Mouse (Mus musculus): Measurements from ENCODE around the gene Timm13. TPM values are rescaled to one million over a fixed set of nuclear protein-coding genes. Genes with fewer than 3 reads are reported as not detected.
A peak's percentile ranks its signal among the peaks of the same experiment; 100 is the strongest.

Timm13 gene
- polyA plus RNA-seq, 1 experiment, result 474 TPM

DNA sequence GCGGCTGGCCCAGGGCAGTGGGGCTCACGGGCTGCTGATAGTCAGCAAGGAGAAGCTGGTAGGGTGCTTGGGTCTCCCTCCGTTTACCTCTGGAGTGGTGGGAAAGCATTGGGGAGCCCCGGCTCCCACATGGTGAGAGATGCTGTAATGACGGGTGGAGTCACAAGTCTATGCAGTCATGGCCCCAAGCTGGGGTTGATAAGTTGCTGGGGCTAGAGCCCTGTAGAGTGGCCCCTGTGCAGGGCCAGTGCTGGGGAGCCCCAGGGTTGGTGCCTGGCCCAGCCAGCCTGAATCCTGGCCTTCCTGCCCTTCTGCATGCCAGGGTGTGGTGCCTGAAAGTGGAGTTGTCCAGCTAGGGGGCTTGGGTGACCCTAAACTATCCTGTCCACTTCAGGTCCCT, 38.5 kb downstream of the Timm13 start:
- no peak overlapping the region for H3K4me3 ChIP-seq (ENCODE audit: insufficient read depth, low read depth, low read length)
- no peaks in the 10 kb centered on the region for H3K36me3 ChIP-seq (ENCODE audit: control insufficient read depth, insufficient read depth, low read length)
- 93% methylated on average over 5 of the region's 5 CpGs for WGBS
- H3K27ac ChIP-seq (ENCODE audit: insufficient read depth, low read depth, low read length), result no peak overlapping the region
- H3K27me3 ChIP-seq (replicated peaks; ENCODE audit: control insufficient read depth, insufficient read depth, low read length), result no peaks in the 10 kb centered on the region
- no peaks in the 10 kb centered on the region for H3K4me1 ChIP-seq (ENCODE audit: control insufficient read depth, insufficient read depth, low read length)
- DNase-seq, result no peak
- TF ChIP-seq CTCF (conservative IDR thresholded peaks at IDR 0.05; ENCODE audit: insufficient read depth, insufficient read length, low read depth, low read length), result no peak

GRCm38 (mm10) chr10:80858350-80858935, 42.3 kb downstream of the Timm13 start:
- no peak overlapping the region for H3K27ac ChIP-seq (ENCODE audit: insufficient read depth, low read depth, low read length)
- DNase-seq, result no peak
- TF ChIP-seq CTCF (conservative IDR thresholded peaks at IDR 0.05; ENCODE audit: insufficient read depth, insufficient read length, low read depth, low read length) (no peak), POLR2A (IDR thresholded peaks at IDR 0.05; ENCODE audit: low read depth, low read length) (no peak)
- no peaks in the 10 kb centered on the region for H3K36me3 ChIP-seq (ENCODE audit: control insufficient read depth, insufficient read depth, low read length)
- H3K4me3 ChIP-seq (ENCODE audit: insufficient read depth, low read depth, low read length), result no peak overlapping the region
- no peaks in the 10 kb centered on the region for H3K27me3 ChIP-seq (replicated peaks; ENCODE audit: control insufficient read depth, insufficient read depth, low read length)
- H3K4me1 ChIP-seq (ENCODE audit: control insufficient read depth, insufficient read depth, low read length), result peaks cover 7% of the 10 kb centered on the region
- 67% methylated on average over 7 of the region's 7 CpGs for WGBS

DNA sequence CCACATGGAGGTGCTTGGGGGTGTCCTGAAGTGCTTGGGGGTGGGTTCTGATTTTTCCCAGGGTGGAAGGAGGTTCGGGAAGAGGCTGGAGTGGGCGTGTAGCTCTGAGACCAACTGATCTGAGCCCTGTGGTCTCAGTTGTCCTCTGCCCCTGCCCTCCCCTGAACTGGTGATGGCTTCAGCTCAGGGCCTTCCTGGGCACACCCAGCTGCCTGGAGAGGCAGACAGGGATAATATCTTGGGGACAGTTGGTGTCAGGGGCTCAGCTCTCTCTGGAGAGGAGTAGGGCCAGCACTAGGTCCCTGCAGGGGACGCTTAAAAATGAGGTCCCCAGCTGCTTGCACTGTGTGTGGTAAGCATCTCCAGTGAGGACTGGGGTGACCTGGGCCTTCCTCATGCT, 42.9 kb downstream of the Timm13 start:
- Histone ChIP-seq H3K4me3 (ENCODE audit: insufficient read depth, low read depth, low read length) (no peak overlapping the region), H3K36me3 (ENCODE audit: control insufficient read depth, insufficient read depth, low read length) (no peaks in the 10 kb centered on the region), H3K27me3 (replicated peaks; ENCODE audit: control insufficient read depth, insufficient read depth, low read length) (no peaks in the 10 kb centered on the region), H3K27ac (ENCODE audit: insufficient read depth, low read depth, low read length) (no peak overlapping the region), H3K4me1 (ENCODE audit: control insufficient read depth, insufficient read depth, low read length) (peaks cover 7% of the 10 kb centered on the region)
- 70% methylated on average over 3 of the region's 3 CpGs for WGBS
- TF ChIP-seq POLR2A (IDR thresholded peaks at IDR 0.05; ENCODE audit: low read depth, low read length) (no peak), CTCF (conservative IDR thresholded peaks at IDR 0.05; ENCODE audit: insufficient read depth, insufficient read length, low read depth, low read length) (no peak)
- DNase-seq, result no peak

DNA sequence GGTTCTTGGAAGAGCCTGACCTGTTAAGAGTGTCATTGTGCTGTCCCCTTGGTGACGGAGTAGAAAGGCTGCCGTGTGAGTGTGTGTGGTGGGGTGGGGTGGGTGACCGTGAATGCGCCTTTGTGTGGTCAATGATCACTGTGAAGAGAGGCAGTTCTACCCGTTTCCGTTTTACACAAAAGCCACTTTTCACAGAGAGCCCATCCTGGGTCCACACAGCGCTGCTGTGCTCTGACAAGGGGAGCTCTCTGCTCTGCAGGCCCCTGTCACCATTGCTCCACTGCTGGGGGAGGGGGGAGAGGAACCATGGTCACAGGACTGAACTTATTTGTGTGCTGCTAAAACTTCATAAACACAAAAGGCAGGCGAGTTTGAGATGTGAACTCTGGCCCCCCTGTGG, 43.4 kb downstream of the Timm13 start:
- no peak overlapping the region for H3K27ac ChIP-seq (ENCODE audit: insufficient read depth, low read depth, low read length)
- no peak overlapping the region for H3K4me3 ChIP-seq (ENCODE audit: insufficient read depth, low read depth, low read length)
- no peak for TF ChIP-seq POLR2A (IDR thresholded peaks at IDR 0.05; ENCODE audit: low read depth, low read length)
- TF ChIP-seq CTCF (conservative IDR thresholded peaks at IDR 0.05; ENCODE audit: insufficient read depth, insufficient read length, low read depth, low read length), result no peak
- no peaks in the 10 kb centered on the region for H3K36me3 ChIP-seq (ENCODE audit: control insufficient read depth, insufficient read depth, low read length)
- 77% methylated on average over 8 of the region's 8 CpGs for WGBS
- peaks cover 7% of the 10 kb centered on the region for H3K4me1 ChIP-seq (ENCODE audit: control insufficient read depth, insufficient read depth, low read length)
- no peak for DNase-seq
- H3K27me3 ChIP-seq (replicated peaks; ENCODE audit: control insufficient read depth, insufficient read depth, low read length), result no peaks in the 10 kb centered on the region

- DNase-seq, result no peak
- Histone ChIP-seq H3K4me1 (ENCODE audit: control insufficient read depth, insufficient read depth, low read length) (peaks cover 7% of the 10 kb centered on the region), H3K27ac (ENCODE audit: insufficient read depth, low read depth, low read length) (no peak overlapping the region), H3K36me3 (ENCODE audit: control insufficient read depth, insufficient read depth, low read length) (no peaks in the 10 kb centered on the region), H3K4me3 (ENCODE audit: insufficient read depth, low read depth, low read length) (no peak overlapping the region), H3K27me3 (replicated peaks; ENCODE audit: control insufficient read depth, insufficient read depth, low read length) (no peaks in the 10 kb centered on the region)
- WGBS, result 80% methylated on average over 5 of the region's 5 CpGs
- TF ChIP-seq POLR2A (IDR thresholded peaks at IDR 0.05; ENCODE audit: low read depth, low read length) (no peak), CTCF (conservative IDR thresholded peaks at IDR 0.05; ENCODE audit: insufficient read depth, insufficient read length, low read depth, low read length) (no peak)
These were observed 43.9 kb downstream of the Timm13 start for GRCm38 (mm10) chr10:80856908-80857307.

- DNase-seq, result no peak
- H3K4me1 ChIP-seq (ENCODE audit: control insufficient read depth, insufficient read depth, low read length), result peaks cover 7% of the 10 kb centered on the region
- H3K36me3 ChIP-seq (ENCODE audit: control insufficient read depth, insufficient read depth, low read length), result no peaks in the 10 kb centered on the region
- no peak overlapping the region for H3K4me3 ChIP-seq (ENCODE audit: insufficient read depth, low read depth, low read length)
- no peak for TF ChIP-seq POLR2A (IDR thresholded peaks at IDR 0.05; ENCODE audit: low read depth, low read length)
- 0 out of 2 replicates have a peak, but pooled peaks have one; percentile 7 for TF ChIP-seq CTCF (conservative IDR thresholded peaks at IDR 0.05; ENCODE audit: insufficient read depth, insufficient read length, low read depth, low read length)
- WGBS, result 56% methylated on average over 3 of the region's 3 CpGs
- no peak overlapping the region for H3K27ac ChIP-seq (ENCODE audit: insufficient read depth, low read depth, low read length)
- H3K27me3 ChIP-seq (replicated peaks; ENCODE audit: control insufficient read depth, insufficient read depth, low read length), result no peaks in the 10 kb centered on the region
These were observed 44.5 kb downstream of the Timm13 start for GRCm38 (mm10) chr10:80856267-80856666.

GRCm38 (mm10) chr10:80855749-80856073, 45.1 kb downstream of the Timm13 start:
- DNase-seq, result peak; percentile 7
- no peaks in the 10 kb centered on the region for H3K27me3 ChIP-seq (replicated peaks; ENCODE audit: control insufficient read depth, insufficient read depth, low read length)
- H3K4me3 ChIP-seq (ENCODE audit: insufficient read depth, low read depth, low read length), result peak overlapping the region; percentile 89
- H3K36me3 ChIP-seq (ENCODE audit: control insufficient read depth, insufficient read depth, low read length), result no peaks in the 10 kb centered on the region
- H3K4me1 ChIP-seq (ENCODE audit: control insufficient read depth, insufficient read depth, low read length), result peaks cover 7% of the 10 kb centered on the region
- 12% methylated on average over 11 of the region's 11 CpGs for WGBS
- TF ChIP-seq POLR2A (IDR thresholded peaks at IDR 0.05; ENCODE audit: low read depth, low read length), result no peak
- no peak for TF ChIP-seq CTCF (conservative IDR thresholded peaks at IDR 0.05; ENCODE audit: insufficient read depth, insufficient read length, low read depth, low read length)
- no peak overlapping the region for H3K27ac ChIP-seq (ENCODE audit: insufficient read depth, low read depth, low read length)

Measured in kidney, adult 2 months (tissue).